Mouse (Mus musculus) natural killer cell, adult 2 months (primary cell): ENCODE data around the gene Pde4b.

Source experiments
- DNase-seq, 2 experiments: peaks; one replicate each; pipeline ENCODE4 v3.0.0; 2022; ENCODE audit warnings: low spot score in 2 of 2

Pde4b gene

GRCm38 (mm10) chr4:102574226-102574625 is 486.9 kb downstream of the Pde4b start:
- DNase-seq, result peak; percentile 24 to 74

- DNase-seq, result no peak
These were observed 487.4 kb downstream of the Pde4b start for GRCm38 (mm10) chr4:102574666-102575254.

- DNase-seq, result no peak
These were observed 488.8 kb downstream of the Pde4b start for GRCm38 (mm10) chr4:102576109-102576508.

- no peak for DNase-seq
These were observed 490.3 kb downstream of the Pde4b start for GRCm38 (mm10) chr4:102577636-102578035.

GRCm38 (mm10) chr4:102579051-102579450 is 491.7 kb downstream of the Pde4b start:
- DNase-seq, result no peak

GRCm38 (mm10) chr4:102579746-102580145 is 492.4 kb downstream of the Pde4b start:
- DNase-seq, result peak; percentile 40 to 66

GRCm38 (mm10) chr4:102582165-102582749 is 494.9 kb downstream of the Pde4b start:
- no peak for DNase-seq

GRCm38 (mm10) chr4:102582963-102583362 is 495.6 kb downstream of the Pde4b start:
- DNase-seq, result no peak

- no peak for DNase-seq
These were observed 496.1 kb downstream of the Pde4b start for GRCm38 (mm10) chr4:102583469-102583868.

- no peak for DNase-seq
These were observed 497.4 kb downstream of the Pde4b start for GRCm38 (mm10) chr4:102584601-102585265.

- no peak for DNase-seq
These were observed 498.2 kb downstream of the Pde4b start for GRCm38 (mm10) chr4:102585541-102585940.

- no peak for DNase-seq
These were observed 499.4 kb downstream of the Pde4b start for GRCm38 (mm10) chr4:102586787-102587186.

GRCm38 (mm10) chr4:102588668-102589455 is 501.5 kb downstream of the Pde4b start:
- DNase-seq, result no peak

GRCm38 (mm10) chr4:102589537-102590031 is 502.2 kb downstream of the Pde4b start:
- DNase-seq, result no peak

- no peak for DNase-seq
These were observed 504.5 kb downstream of the Pde4b start for GRCm38 (mm10) chr4:102591798-102592197.

- no peak for DNase-seq
These were observed 505.2 kb downstream of the Pde4b start for GRCm38 (mm10) chr4:102592541-102592940.

GRCm38 (mm10) chr4:102593631-102594030 is 506.3 kb downstream of the Pde4b start:
- DNase-seq, result no peak

- DNase-seq, result no peak
These were observed 507.2 kb downstream of the Pde4b start for GRCm38 (mm10) chr4:102594506-102594905.

- no peak for DNase-seq
These were observed 516.6 kb downstream of the Pde4b start for GRCm38 (mm10) chr4:102603968-102604367.

GRCm38 (mm10) chr4:102605231-102605630 is 517.9 kb downstream of the Pde4b start:
- DNase-seq, result no peak

- no peak for DNase-seq
These were observed 518.5 kb downstream of the Pde4b start for GRCm38 (mm10) chr4:102605722-102606341.

- peak in 1 of 2 experiments; percentile 24 for DNase-seq
These were observed 519.5 kb downstream of the Pde4b start for GRCm38 (mm10) chr4:102606825-102607224.
